Mouse (Mus musculus) bone marrow, adult 2 months (tissue): ENCODE data around the gene Scnn1g. TPM values are rescaled to one million over a fixed set of nuclear protein-coding genes. Genes with fewer than 3 reads are reported as not detected.

ENCODE experiments used
- H3K27ac ChIP-seq: fragments of 200-500 bp; 2 replicates; pipeline ENCODE4 v1.5.1; 2012; ENCODE audit warnings: low read depth, mild to moderate bottlenecking, control low read depth, inconsistent platforms, low read length; ENCODE audit not compliant: control insufficient read depth, poor library complexity, insufficient read depth
- H3K4me1 ChIP-seq: fragments of 200-500 bp; 2 replicates; pipeline ENCODE4 v1.6.1; 2011; ENCODE audit warnings: low read length; ENCODE audit not compliant: control insufficient read depth, insufficient read depth
- H3K4me3 ChIP-seq: fragments of 200-500 bp; replicated peaks from 2 replicates; pipeline ENCODE3; 2011; ENCODE audit warnings: mild to moderate bottlenecking, low read depth, low read length, control low read depth; ENCODE audit not compliant: control insufficient read depth
- CTCF ChIP-seq: fragments of 200-500 bp; IDR thresholded peaks from 2 replicates; pipeline ENCODE4 v1.5.1; 2011; ENCODE audit warnings: low read length, control low read depth; ENCODE audit not compliant: control insufficient read depth, insufficient read depth
- POLR2A ChIP-seq: fragments of 200-500 bp; IDR thresholded peaks from 2 replicates; pipeline ENCODE4 v1.6.1; 2011; ENCODE audit warnings: low read depth, mild to moderate bottlenecking, control low read depth, low read length, borderline replicate concordance; ENCODE audit not compliant: control insufficient read depth
- WGBS: fragments of 180-500 bp; shearing (Covaris S2); methylation state at CpG from one replicate; pipeline ENCODE4 v1.1.7; 2018; 5-methylcytosine and 5-hydroxymethylcytosine counted together
- polyA plus RNA-seq: library from polyadenylated mRNA; stranded (reverse); fragments of >200 nt; gene quantifications from 2 replicates; pipeline ENCODE4 v1.2.4, GENCODE M21; 2011; ENCODE audit warnings: low replicate concordance; ENCODE audit not compliant: missing spikeins, insufficient read depth, insufficient read length

The Scnn1g gene
- polyA plus RNA-seq, 1 experiment, result not detected

DNA sequence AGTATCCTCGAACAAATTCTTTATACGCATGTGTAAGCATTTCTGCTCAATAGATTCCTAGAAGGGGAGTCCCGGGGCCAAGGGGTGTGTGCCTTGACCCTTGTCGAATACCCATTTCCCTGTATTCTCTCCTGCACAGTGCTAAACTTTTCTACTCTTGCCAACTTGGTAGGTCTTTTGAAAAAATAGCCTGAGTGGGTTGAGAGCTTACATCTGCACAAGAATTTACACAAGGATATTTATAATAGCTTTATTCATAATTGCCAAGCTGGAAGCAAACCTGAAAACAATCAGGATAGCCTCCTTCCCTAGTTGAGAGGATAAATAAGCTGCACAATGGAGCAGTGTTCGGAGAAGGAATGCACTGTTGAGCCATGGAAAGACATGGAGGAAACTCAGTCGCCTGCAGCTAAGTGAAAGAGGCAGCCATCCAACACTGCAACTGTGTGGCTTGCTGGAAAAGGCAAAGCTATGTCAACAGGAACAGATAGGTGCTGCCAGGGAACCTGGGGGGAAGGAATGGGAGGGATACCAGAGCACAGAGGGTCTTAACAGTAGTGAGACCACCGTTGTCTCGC, 51.5 kb downstream of the Scnn1g start:
- H3K27ac ChIP-seq, result no peak overlapping the region
- H3K4me1 ChIP-seq, result no peaks in the 10 kb centered on the region
- TF ChIP-seq POLR2A (no peak), CTCF (no peak)
- 73% methylated on average over 8 of the region's 8 CpGs for WGBS
- no peak overlapping the region for H3K4me3 ChIP-seq

DNA sequence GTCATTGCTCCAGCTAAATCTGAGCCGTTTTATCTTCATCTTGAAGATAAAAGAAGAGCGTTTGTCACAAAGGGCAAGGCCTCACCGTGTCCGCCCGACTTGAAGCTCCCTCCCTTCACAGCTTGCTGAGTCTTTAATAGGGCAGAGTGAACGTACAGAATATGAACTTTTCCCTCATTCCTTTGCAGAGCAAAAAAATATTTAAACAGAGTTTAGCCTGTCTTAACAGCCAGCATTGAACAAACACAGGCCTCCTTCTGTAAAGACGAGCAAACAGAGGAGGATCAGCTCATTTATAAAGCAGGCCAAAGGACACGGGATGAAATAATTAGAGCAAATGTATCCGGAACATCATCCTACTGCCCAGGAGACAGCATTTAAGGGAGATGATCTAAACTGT, 63.5 kb downstream of the Scnn1g start:
- TF ChIP-seq POLR2A (no peak), CTCF (no peak)
- Histone ChIP-seq H3K4me3 (no peak overlapping the region), H3K4me1 (no peaks in the 10 kb centered on the region), H3K27ac (no peak overlapping the region)
- 81% methylated on average over 9 of the region's 9 CpGs for WGBS

DNA sequence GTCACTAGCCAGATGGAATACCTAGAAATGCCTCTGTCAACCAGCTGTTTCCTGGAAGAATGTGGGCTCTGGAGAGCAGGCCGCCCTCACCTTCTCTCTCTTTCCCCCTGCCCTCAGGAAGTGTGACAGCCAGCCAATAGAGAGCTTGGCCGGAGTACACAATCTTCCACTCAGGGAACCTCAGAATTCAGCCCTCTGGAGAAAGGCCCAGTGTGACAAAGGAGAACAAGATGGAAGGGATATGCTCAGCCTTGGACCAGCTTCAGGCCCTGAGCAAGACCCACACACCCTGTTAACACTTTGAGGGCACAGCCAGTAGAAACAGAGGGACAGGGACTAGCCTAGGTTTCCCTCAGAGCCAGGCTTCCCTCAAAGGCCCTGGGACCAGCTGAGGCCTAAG, 68.2 kb downstream of the Scnn1g start:
- WGBS, result 53% methylated on average over 2 of the region's 2 CpGs
- no peak for TF ChIP-seq POLR2A
- TF ChIP-seq CTCF, result no peak

DNA sequence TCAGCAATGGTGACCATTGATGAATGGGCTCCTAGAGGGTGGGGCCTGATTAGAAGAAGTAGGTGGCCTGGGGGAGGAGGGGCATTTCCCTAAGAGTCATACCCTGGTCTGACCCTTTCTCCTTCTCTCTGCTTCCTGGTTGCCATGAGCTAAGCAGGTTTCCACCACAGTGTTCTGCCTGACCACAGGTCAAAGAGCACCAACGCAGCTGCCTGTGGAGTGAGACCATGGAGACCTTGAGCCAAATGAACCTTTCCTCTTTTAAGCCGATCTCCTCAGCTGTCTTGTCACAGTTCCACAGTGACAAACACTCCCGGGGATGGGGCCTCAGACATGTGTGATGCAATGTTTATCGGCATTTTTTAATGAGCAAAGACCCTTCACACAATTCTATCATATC, 68.7 kb downstream of the Scnn1g start:
- no peak overlapping the region for H3K4me3 ChIP-seq
- H3K4me1 ChIP-seq, result no peaks in the 10 kb centered on the region
- WGBS, result 82% methylated on average over 4 of the region's 4 CpGs
- H3K27ac ChIP-seq, result no peak overlapping the region
- TF ChIP-seq CTCF (no peak), POLR2A (no peak)

More for the DNA sequence above, 68.2 kb downstream of the Scnn1g start:
- Histone ChIP-seq H3K4me3 (no peak overlapping the region), H3K4me1 (no peaks in the 10 kb centered on the region), H3K27ac (no peak overlapping the region)

DNA sequence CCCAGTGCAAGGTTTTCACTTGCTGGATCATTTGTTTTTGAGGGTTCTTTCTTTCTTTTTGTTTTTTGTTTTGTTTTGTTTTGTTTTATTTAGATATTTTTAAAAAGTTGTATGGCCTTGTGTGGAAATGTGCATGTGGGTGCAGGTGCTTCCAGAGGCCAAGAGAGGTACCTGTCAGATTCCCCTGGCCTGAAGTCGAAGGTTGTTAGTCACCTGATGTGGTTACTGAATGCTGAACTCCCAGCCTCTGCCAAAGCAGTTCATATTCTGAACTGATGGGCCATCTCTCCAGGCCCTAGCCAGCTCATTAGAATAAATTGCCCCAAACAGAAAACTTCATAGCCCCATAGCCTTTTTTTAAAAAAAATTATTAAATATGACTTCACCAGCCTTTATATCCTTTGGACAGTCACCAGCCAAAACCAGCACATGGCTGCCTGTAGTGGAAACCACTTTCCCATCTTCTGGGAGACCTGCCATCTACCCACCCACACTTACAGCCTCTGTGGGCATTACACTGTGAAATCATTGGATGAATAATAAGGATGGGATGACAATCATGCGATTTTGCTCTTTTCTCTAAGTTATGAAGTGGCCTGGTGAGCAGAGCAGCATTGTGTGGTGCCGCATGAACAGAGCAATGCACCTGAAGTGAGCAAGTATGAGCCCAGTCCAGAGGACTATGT, 71.7 kb downstream of the Scnn1g start:
- no peaks in the 10 kb centered on the region for H3K4me1 ChIP-seq
- TF ChIP-seq POLR2A, result no peak
- no peak for TF ChIP-seq CTCF
- no peak overlapping the region for H3K27ac ChIP-seq
- no peak overlapping the region for H3K4me3 ChIP-seq
- WGBS, result 67% methylated on average over 3 of the region's 3 CpGs

DNA sequence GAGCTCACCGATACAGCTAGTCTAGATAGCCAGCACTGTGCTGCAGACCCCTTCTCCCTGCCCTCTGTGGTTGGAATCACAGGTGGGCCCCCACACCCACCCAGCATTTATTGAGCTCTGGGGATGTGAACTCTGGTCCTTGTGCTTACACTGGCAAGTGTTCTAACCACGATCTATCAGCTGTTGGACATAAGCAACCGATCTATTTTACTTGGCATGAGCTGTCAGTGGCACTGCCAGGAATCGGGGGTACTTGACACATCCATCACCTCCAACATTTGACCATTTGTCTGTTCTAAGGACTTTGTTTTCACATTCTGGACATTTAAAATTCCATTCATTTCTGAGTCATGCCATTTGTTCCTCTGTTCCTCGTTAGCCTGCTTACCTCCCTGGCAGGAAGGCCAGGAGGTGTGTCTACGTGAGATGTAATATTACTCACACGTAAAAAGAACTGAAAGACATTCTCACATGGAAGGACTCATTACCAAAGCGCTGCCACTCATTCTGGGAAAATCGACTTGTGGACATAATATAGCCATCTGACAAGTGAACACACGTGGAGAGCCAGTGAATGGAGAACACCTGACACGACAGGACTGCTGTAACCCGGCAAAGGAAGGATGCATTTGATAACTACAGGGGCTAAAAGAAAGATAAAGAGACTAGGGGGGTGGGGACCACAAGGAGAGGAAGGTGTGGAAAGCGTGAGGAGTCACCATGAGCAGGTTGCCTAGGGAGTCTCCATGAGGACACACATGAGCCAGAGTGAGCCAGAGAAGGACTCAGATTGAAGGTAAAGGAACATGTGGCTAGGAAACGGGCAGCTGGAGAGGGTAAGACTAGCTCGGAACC, 73.7 kb downstream of the Scnn1g start:
- TF ChIP-seq POLR2A, result no peak
- TF ChIP-seq CTCF, result no peak
- H3K4me1 ChIP-seq, result no peaks in the 10 kb centered on the region
- 76% methylated on average over 15 of the region's 15 CpGs for WGBS
- no peak overlapping the region for H3K4me3 ChIP-seq
- no peak overlapping the region for H3K27ac ChIP-seq

Other genes starting within 250 kb of the Scnn1g start
- 1.7 and 4.1 TPM in 2 replicates for gene Usp31, start 27.2 kb upstream of the Scnn1g start, polyA plus RNA-seq
- 0.77 TPM in 1 of 2 replicates, not detected in the other for gene Scnn1b, start 130.6 kb downstream of the Scnn1g start, polyA plus RNA-seq
- 3.4 and 9.2 TPM in 2 replicates for gene Cog7, start 247.2 kb downstream of the Scnn1g start, polyA plus RNA-seq